Mouse (Mus musculus): ENCODE measurements at regions not wholly inside any gene's neighbourhood (a gene's known extent, or its start where the extent isn't known, plus 50 kb on each side); places are given as distances from the start of the nearest gene placed in this dataset.

- Histone ChIP-seq H3K27ac (replicated peaks; ENCODE audit: insufficient read depth, low read depth, low read length) (no peak overlapping the region), H3K4me1 (ENCODE audit: control insufficient read depth, insufficient read depth, low read length) (no peaks in the 10 kb centered on the region), H3K79me2 (ENCODE audit: control insufficient read depth, insufficient read depth, low read length) (no peaks in the 10 kb centered on the region), H3K4me3 (ENCODE audit: insufficient read depth, low read depth, low read length) (no peak overlapping the region), H3K36me3 (ENCODE audit: control insufficient read depth, insufficient read depth, low read length) (no peaks in the 10 kb centered on the region), H3K27me3 (ENCODE audit: control insufficient read depth, insufficient read depth, low read length) (no peaks in the 10 kb centered on the region), H3K9ac (ENCODE audit: low read depth, low read length) (no peak overlapping the region)
- no peak for TF ChIP-seq CTCF (IDR thresholded peaks at IDR 0.05; ENCODE audit: low read depth, low read length)
- TF ChIP-seq POLR2A (IDR thresholded peaks at IDR 0.05; ENCODE audit: extremely low read depth, insufficient read depth, low read length), result no peak
- 82% methylated on average over 4 of the region's 4 CpGs for WGBS
- no peak for DNase-seq (ENCODE audit: extremely low read depth, low read depth, low spot score)
Measured at GRCm38 (mm10) chr4:54064331-54064730, 238.5 kb downstream of the Tmem38b start.

- H3K4me1 ChIP-seq (ENCODE audit: control insufficient read depth, insufficient read depth, low read length), result no peaks in the 10 kb centered on the region
- no peak for TF ChIP-seq CTCF (IDR thresholded peaks at IDR 0.05; ENCODE audit: low read depth, low read length)
- no peaks in the 10 kb centered on the region for H3K79me2 ChIP-seq (ENCODE audit: control insufficient read depth, insufficient read depth, low read length)
- H3K36me3 ChIP-seq (ENCODE audit: control insufficient read depth, insufficient read depth, low read length), result no peaks in the 10 kb centered on the region
- H3K9ac ChIP-seq (ENCODE audit: low read depth, low read length), result no peak overlapping the region
- H3K27me3 ChIP-seq (ENCODE audit: control insufficient read depth, insufficient read depth, low read length), result no peaks in the 10 kb centered on the region
- no peak overlapping the region for H3K4me3 ChIP-seq (ENCODE audit: insufficient read depth, low read depth, low read length)
- DNase-seq (ENCODE audit: extremely low read depth, low read depth, low spot score), result no peak
- H3K27ac ChIP-seq (replicated peaks; ENCODE audit: insufficient read depth, low read depth, low read length), result no peak overlapping the region
- WGBS, result 70% methylated on average over 4 of the region's 4 CpGs
Measured at GRCm38 (mm10) chr4:54071951-54072350, 246.1 kb downstream of the Tmem38b start.

GRCm38 (mm10) chr4:54072482-54072881 lies 246.6 kb downstream of the Tmem38b start:
- no peak for DNase-seq (ENCODE audit: extremely low read depth, low read depth, low spot score)
- H3K27ac ChIP-seq (replicated peaks; ENCODE audit: insufficient read depth, low read depth, low read length), result no peak overlapping the region
- no peak overlapping the region for H3K4me3 ChIP-seq (ENCODE audit: insufficient read depth, low read depth, low read length)
- no peaks in the 10 kb centered on the region for H3K36me3 ChIP-seq (ENCODE audit: control insufficient read depth, insufficient read depth, low read length)
- 59% methylated on average over 3 of the region's 3 CpGs for WGBS
- no peaks in the 10 kb centered on the region for H3K27me3 ChIP-seq (ENCODE audit: control insufficient read depth, insufficient read depth, low read length)
- TF ChIP-seq CTCF (IDR thresholded peaks at IDR 0.05; ENCODE audit: low read depth, low read length) (no peak), POLR2A (IDR thresholded peaks at IDR 0.05; ENCODE audit: extremely low read depth, insufficient read depth, low read length) (no peak)
- no peak overlapping the region for H3K9ac ChIP-seq (ENCODE audit: low read depth, low read length)
- no peaks in the 10 kb centered on the region for H3K79me2 ChIP-seq (ENCODE audit: control insufficient read depth, insufficient read depth, low read length)
- no peaks in the 10 kb centered on the region for H3K4me1 ChIP-seq (ENCODE audit: control insufficient read depth, insufficient read depth, low read length)

DNA sequence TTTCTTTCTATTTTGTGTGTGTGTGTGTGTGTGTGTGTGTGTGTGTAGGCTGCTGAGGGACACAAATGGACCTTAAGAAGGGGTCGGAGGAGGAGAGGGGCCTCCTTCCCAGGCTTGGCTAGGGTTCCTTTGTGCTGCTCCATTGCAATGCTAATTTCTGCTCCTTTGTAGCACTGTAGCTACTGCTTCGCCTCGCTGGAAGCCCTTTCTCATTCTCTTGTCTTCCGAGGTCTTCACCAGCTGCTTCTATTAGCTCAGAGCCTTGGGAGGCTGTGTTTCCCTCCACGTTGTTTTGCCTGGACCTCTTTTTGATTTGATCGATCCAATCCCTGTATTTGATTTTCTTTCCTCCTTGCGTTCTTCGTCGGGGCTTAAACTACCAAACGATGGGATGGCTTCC lies 247.1 kb downstream of the Tmem38b start:
- H3K4me1 ChIP-seq (ENCODE audit: control insufficient read depth, insufficient read depth, low read length), result no peaks in the 10 kb centered on the region
- WGBS, result 52% methylated on average over 10 of the region's 10 CpGs
- TF ChIP-seq CTCF (IDR thresholded peaks at IDR 0.05; ENCODE audit: low read depth, low read length), result no peak
- no peak for TF ChIP-seq POLR2A (IDR thresholded peaks at IDR 0.05; ENCODE audit: extremely low read depth, insufficient read depth, low read length)
- no peaks in the 10 kb centered on the region for H3K36me3 ChIP-seq (ENCODE audit: control insufficient read depth, insufficient read depth, low read length)
- no peak for DNase-seq (ENCODE audit: extremely low read depth, low read depth, low spot score)
- no peaks in the 10 kb centered on the region for H3K27me3 ChIP-seq (ENCODE audit: control insufficient read depth, insufficient read depth, low read length)
- H3K79me2 ChIP-seq (ENCODE audit: control insufficient read depth, insufficient read depth, low read length), result no peaks in the 10 kb centered on the region
- H3K27ac ChIP-seq (replicated peaks; ENCODE audit: insufficient read depth, low read depth, low read length), result no peak overlapping the region
- no peak overlapping the region for H3K9ac ChIP-seq (ENCODE audit: low read depth, low read length)
- H3K4me3 ChIP-seq (ENCODE audit: insufficient read depth, low read depth, low read length), result no peak overlapping the region

- Histone ChIP-seq H3K4me3 (ENCODE audit: insufficient read depth, low read depth, low read length) (no peak overlapping the region), H3K27ac (replicated peaks; ENCODE audit: insufficient read depth, low read depth, low read length) (no peak overlapping the region), H3K9ac (ENCODE audit: low read depth, low read length) (no peak overlapping the region), H3K4me1 (ENCODE audit: control insufficient read depth, insufficient read depth, low read length) (no peaks in the 10 kb centered on the region), H3K27me3 (ENCODE audit: control insufficient read depth, insufficient read depth, low read length) (no peaks in the 10 kb centered on the region), H3K36me3 (ENCODE audit: control insufficient read depth, insufficient read depth, low read length) (no peaks in the 10 kb centered on the region), H3K79me2 (ENCODE audit: control insufficient read depth, insufficient read depth, low read length) (no peaks in the 10 kb centered on the region)
- TF ChIP-seq CTCF (IDR thresholded peaks at IDR 0.05; ENCODE audit: low read depth, low read length) (no peak), POLR2A (IDR thresholded peaks at IDR 0.05; ENCODE audit: extremely low read depth, insufficient read depth, low read length) (no peak)
- 86% methylated on average over 7 of the region's 7 CpGs for WGBS
- DNase-seq (ENCODE audit: extremely low read depth, low read depth, low spot score), result no peak
Measured at GRCm38 (mm10) chr4:54073483-54073882, 247.6 kb downstream of the Tmem38b start.

DNA sequence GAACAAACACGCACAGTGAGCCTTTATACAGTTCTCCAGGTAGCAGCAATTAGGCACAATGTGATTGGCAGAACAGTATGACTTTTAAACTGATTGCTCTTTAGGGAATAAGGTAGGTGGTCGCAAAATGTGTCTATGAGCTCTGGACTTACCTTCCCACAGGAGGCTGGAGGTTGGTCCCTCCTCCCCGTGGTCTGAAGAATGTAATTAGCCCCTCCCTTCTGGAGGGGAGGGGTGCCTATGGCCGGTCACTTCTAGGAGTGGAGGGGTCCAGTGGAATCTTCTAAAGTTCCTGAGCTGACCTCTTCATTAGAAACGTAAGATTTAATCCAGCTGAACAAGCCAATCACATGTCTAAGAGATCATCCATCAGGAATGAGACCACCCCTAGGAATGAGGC lies 248.4 kb downstream of the Tmem38b start:
- H3K4me1 ChIP-seq (ENCODE audit: control insufficient read depth, insufficient read depth, low read length), result no peaks in the 10 kb centered on the region
- H3K4me3 ChIP-seq (ENCODE audit: insufficient read depth, low read depth, low read length), result no peak overlapping the region
- 72% methylated on average over 5 of the region's 5 CpGs for WGBS
- no peaks in the 10 kb centered on the region for H3K36me3 ChIP-seq (ENCODE audit: control insufficient read depth, insufficient read depth, low read length)
- H3K79me2 ChIP-seq (ENCODE audit: control insufficient read depth, insufficient read depth, low read length), result no peaks in the 10 kb centered on the region
- H3K9ac ChIP-seq (ENCODE audit: low read depth, low read length), result no peak overlapping the region
- no peak for DNase-seq (ENCODE audit: extremely low read depth, low read depth, low spot score)
- TF ChIP-seq POLR2A (IDR thresholded peaks at IDR 0.05; ENCODE audit: extremely low read depth, insufficient read depth, low read length) (no peak), CTCF (IDR thresholded peaks at IDR 0.05; ENCODE audit: low read depth, low read length) (no peak)
- H3K27ac ChIP-seq (replicated peaks; ENCODE audit: insufficient read depth, low read depth, low read length), result no peak overlapping the region
- H3K27me3 ChIP-seq (ENCODE audit: control insufficient read depth, insufficient read depth, low read length), result no peaks in the 10 kb centered on the region
